Mouse (Mus musculus): ENCODE data around the gene Tob1.
A peak's percentile ranks its signal among the peaks of the same experiment; 100 is the strongest.

Tob1 gene

GRCm38 (mm10) chr11:94211124-94211603 is at the start of gene Tob1:
Gene Tob1 (plus strand): TSS chr11:94211454.
- DNase-seq (ENCODE audit: low read depth, low spot score), result peak; percentile 100

- no peak for DNase-seq (ENCODE audit: low read depth, low spot score)
Measured at GRCm38 (mm10) chr11:94161867-94162581, 49.2 kb upstream of the Tob1 start.

GRCm38 (mm10) chr11:94163005-94163767 is 48.1 kb upstream of the Tob1 start:
- no peak for DNase-seq (ENCODE audit: low read depth, low spot score)

- DNase-seq (ENCODE audit: low read depth, low spot score), result no peak
Measured at GRCm38 (mm10) chr11:94165745-94166144, 45.5 kb upstream of the Tob1 start.

GRCm38 (mm10) chr11:94168238-94168637 is 43.0 kb upstream of the Tob1 start:
- no peak for DNase-seq (ENCODE audit: low read depth, low spot score)

GRCm38 (mm10) chr11:94169596-94169995 is 41.7 kb upstream of the Tob1 start:
- no peak for DNase-seq (ENCODE audit: low read depth, low spot score)

- no peak for DNase-seq (ENCODE audit: low read depth, low spot score)
Measured at GRCm38 (mm10) chr11:94171691-94172090, 39.6 kb upstream of the Tob1 start.

GRCm38 (mm10) chr11:94172186-94172585 is 39.1 kb upstream of the Tob1 start:
- DNase-seq (ENCODE audit: low read depth, low spot score), result no peak

GRCm38 (mm10) chr11:94173726-94174146 is 37.5 kb upstream of the Tob1 start:
- no peak for DNase-seq (ENCODE audit: low read depth, low spot score)

- no peak for DNase-seq (ENCODE audit: low read depth, low spot score)
Measured at GRCm38 (mm10) chr11:94175288-94175687, 36.0 kb upstream of the Tob1 start.

- DNase-seq (ENCODE audit: low read depth, low spot score), result no peak
Measured at GRCm38 (mm10) chr11:94175694-94176093, 35.6 kb upstream of the Tob1 start.

GRCm38 (mm10) chr11:94177841-94178585 is 33.2 kb upstream of the Tob1 start:
- DNase-seq (ENCODE audit: low read depth, low spot score), result no peak

GRCm38 (mm10) chr11:94179768-94180167 is 31.5 kb upstream of the Tob1 start:
- DNase-seq (ENCODE audit: low read depth, low spot score), result no peak

- no peak for DNase-seq (ENCODE audit: low read depth, low spot score)
Measured at GRCm38 (mm10) chr11:94180194-94180593, 31.1 kb upstream of the Tob1 start.

- no peak for DNase-seq (ENCODE audit: low read depth, low spot score)
Measured at GRCm38 (mm10) chr11:94181694-94182093, 29.6 kb upstream of the Tob1 start.

GRCm38 (mm10) chr11:94182711-94183110 is 28.5 kb upstream of the Tob1 start:
- DNase-seq (ENCODE audit: low read depth, low spot score), result no peak

GRCm38 (mm10) chr11:94183120-94183519 is 28.1 kb upstream of the Tob1 start:
- no peak for DNase-seq (ENCODE audit: low read depth, low spot score)

- DNase-seq (ENCODE audit: low read depth, low spot score), result no peak
Measured at GRCm38 (mm10) chr11:94183671-94184070, 27.6 kb upstream of the Tob1 start.

GRCm38 (mm10) chr11:94189579-94189978 is 21.7 kb upstream of the Tob1 start:
- DNase-seq (ENCODE audit: low read depth, low spot score), result no peak

GRCm38 (mm10) chr11:94190665-94191064 is 20.6 kb upstream of the Tob1 start:
- no peak for DNase-seq (ENCODE audit: low read depth, low spot score)

- no peak for DNase-seq (ENCODE audit: low read depth, low spot score)
Measured at GRCm38 (mm10) chr11:94193109-94193508, 18.1 kb upstream of the Tob1 start.

GRCm38 (mm10) chr11:94196311-94196710 is 14.9 kb upstream of the Tob1 start:
- no peak for DNase-seq (ENCODE audit: low read depth, low spot score)

All from retina, postnatal 7 days (tissue).